Mouse (Mus musculus) mesoderm, embryonic 11.5 days (tissue): Measurements from ENCODE around the gene Usp45.
A peak's percentile ranks its signal among the peaks of the same experiment; 100 is the strongest.
"Not testable (repeated sequence)": the region's sequence is repeated elsewhere in the genome, so short reads cannot be mapped to it uniquely, and the experiment has no call there.

ENCODE experiments used
- DNase-seq: peaks from one replicate; pipeline ENCODE4 v3.0.0-alpha.2; 2012; ENCODE audit warnings: low read depth, low spot score

Gene Usp45

GRCm38 (mm10) chr4:21766863-21767304 is at the start of gene Usp45, which contains the start of gene Tstd3:
Usp45 (plus strand) TSS chr4:21767156.
Tstd3 (minus strand) TSS chr4:21767212.
- DNase-seq, result peak; percentile 84

DNA sequence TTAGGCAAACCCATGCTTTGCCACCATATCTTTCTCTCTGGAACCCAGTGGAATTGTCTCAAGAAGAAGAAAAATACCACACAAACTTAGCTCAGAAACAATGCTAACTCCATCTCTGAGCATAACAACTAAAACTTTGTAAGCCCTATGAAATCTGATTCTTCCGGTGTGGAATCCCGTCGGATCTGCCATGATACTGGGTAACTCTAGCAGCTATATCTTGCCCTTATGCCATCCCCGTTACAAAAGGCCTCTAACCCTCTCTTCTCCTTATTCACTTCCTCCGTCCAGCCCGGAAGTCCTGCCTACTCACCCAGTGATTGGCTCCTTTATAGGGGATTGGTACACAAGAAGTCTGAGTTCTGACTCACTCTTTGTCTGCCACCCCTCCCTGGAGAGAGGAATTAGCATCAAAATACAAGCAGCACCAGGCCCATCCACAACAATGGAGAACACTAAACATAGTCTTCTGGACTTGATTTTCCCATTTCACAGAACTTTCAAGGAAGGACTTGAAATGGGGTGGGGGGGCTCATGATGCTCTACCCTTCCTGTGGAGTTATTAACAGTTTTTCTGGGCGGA is 44.1 kb upstream of the Usp45 start:
- DNase-seq, result peak; percentile 17

GRCm38 (mm10) chr4:21726912-21727614 is 39.9 kb upstream of the Usp45 start:
- DNase-seq, result peak; percentile 63

DNA sequence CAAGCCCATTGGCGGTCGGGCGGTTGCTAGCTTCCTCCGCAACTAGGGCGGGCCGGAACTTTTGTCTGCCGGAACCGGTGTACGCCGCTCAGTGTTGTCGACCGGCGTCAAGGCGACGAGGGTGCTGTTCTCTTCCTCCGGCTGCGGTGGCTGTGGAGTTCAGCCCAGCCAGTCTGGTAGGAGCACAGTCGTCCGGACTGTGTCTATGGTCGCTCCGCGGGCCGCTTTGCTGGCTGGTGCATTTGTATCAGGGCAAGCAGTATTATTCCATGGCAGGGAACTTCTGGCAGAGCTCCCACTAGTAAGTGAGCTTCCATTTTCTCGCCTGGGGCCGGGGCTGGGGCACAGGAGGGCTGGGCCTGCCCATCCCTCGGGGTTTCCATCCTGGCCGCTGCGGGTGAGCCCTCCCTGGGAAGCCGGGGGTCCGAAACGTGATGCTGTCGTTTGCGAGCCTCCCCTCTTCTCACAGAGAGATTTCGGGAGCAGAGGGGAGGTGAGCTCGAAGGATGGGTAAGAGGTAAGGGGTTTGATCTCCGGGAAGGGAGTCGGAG is 39.3 kb upstream of the Usp45 start, which contains the start of gene Ccnc:
TSS of gene Ccnc (plus strand) at position 87 of the 551 bp plus-strand sequence.
- peak; percentile 93 for DNase-seq

DNA sequence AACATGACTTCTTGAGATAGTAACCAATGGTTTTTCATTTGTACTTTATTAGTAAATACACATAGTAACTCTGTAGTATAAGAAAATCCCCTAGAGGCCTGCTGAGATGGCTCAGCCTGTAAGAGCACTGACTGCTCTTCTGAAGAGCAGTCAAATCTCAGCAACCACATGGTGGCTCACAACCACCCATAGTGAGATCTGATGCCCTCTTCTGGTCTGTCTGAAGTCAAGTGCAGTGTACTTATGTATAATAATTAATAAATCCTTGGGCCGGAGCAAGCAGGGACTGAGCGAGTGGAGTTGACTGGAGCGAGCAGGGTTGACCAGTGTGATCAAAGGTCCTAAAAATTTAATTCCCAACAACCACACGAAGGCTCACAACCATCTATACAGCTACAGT is 27.8 kb upstream of the Usp45 start:
- no peak for DNase-seq

GRCm38 (mm10) chr4:21744142-21744541 is 22.8 kb upstream of the Usp45 start:
- DNase-seq, result not testable (repeated sequence)

- peak; percentile 11 for DNase-seq
Measured at GRCm38 (mm10) chr4:21745723-21746122, 21.2 kb upstream of the Usp45 start.

DNA sequence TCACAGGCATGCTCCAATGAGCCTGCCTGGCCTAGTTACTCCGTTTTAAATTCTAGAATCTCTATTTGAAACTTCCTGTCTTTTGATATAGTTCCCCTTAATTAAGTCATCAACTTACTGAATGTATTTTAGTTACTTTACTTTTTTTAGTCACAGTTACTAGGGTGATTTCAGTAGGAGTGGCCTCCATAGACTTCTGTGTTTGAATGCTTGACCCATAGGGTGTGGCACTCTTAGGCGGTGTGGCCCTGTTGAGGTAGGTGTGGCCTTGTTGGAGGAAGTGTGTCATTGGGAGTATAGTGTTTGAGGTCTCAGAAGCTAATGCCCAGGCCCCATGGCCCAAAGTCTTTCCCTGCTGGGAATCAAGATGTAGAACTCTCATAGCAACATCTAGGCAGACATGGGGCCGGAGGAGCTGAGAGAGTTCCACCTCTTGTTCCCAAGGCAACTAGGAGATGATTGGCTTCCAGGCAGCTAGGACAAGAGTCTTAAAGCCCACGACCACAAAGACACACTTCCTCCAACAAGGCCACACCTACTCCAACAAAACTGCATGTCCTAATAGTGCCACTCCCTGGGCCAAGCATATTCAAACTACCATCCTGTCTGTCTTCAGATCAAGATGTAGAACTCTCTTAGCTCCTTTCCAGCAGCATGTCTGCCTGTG is 11.7 kb upstream of the Usp45 start:
- DNase-seq, result no peak

DNA sequence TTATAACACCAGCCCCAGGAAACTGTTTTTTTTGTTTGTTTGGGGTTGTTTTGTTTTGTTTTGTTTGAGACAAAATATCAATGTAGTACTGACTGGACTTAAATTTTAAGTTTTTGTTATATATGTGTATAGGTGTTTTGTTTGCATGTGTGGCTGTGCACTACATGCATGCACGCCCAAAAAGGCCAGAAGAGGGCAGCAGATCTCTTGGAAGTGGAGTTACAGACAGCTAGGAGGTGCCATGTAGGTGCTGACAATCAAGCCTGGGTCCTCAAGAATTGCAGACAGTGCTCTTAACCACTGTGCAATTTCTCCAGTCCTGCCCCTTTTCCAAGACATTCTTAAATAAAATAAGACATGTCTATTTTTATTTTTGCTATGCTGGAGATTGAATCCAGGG is 8.1 kb upstream of the Usp45 start:
- no peak for DNase-seq

GRCm38 (mm10) chr4:21761416-21762160 is 5.4 kb upstream of the Usp45 start:
- DNase-seq, result no peak

DNA sequence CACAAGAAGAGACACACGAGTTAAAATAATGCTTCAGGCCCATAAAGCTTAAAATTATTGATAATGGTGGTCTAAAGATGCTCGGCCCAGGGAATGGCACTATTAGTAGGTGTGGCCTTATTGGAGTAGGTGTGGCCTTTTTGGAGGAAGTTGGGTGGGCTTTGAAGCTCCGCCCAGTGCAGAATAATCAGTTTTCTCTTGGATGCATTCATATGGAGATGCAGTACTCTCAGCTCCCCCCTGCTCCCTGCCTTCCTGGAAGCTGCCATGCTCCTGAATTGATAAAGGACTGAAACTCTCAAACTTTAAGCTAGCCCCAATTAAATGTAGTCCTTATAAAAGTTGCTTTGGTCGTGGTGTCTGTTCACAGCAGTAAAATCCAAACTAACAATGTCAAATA is 3.1 kb upstream of the Usp45 start:
- DNase-seq, result no peak

GRCm38 (mm10) chr4:21766171-21766862 is 639 bp upstream of the Usp45 start:
- DNase-seq, result no peak

DNA sequence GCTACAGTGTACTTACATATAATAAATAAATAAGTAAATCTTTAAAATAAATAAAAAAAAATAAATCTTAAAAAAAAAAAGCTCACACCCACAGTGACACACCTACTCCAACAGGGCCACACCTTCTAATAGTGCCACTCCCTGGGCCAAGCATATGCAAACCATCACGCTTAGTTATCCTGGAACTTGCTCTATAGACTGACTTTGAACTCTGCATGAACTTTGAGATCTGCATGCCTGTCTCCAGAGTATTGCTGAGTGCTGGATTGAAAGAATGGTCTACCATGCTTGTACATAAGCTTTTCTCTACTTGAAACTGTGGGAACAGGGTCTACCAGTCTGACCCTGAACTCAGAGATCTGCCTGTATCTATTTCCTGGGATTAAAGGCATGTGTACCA is 4.1 kb downstream of the Usp45 start:
- DNase-seq, result no peak

DNA sequence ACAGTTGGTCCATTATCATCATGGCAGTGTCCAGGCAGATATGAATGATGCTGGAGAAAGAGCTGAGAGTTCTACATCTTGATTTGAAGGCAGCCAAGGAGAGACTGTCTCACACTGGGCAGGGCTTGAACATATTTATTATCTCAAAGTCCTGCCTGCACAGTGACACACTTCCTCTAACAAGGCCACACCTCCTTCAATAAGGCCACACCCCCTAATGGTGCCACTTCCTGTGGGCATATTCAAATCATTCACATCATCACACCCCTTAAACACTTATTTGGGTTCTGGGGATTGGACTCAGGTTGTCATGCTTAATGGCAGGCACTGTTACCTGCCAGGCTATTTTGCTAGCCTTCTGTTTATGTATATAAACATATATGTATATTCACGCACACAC is 5.3 kb downstream of the Usp45 start:
- no peak for DNase-seq

GRCm38 (mm10) chr4:21776091-21776945 is 9.4 kb downstream of the Usp45 start:
- peak; percentile 91 for DNase-seq

GRCm38 (mm10) chr4:21776946-21777265 is 9.9 kb downstream of the Usp45 start:
- no peak for DNase-seq

DNA sequence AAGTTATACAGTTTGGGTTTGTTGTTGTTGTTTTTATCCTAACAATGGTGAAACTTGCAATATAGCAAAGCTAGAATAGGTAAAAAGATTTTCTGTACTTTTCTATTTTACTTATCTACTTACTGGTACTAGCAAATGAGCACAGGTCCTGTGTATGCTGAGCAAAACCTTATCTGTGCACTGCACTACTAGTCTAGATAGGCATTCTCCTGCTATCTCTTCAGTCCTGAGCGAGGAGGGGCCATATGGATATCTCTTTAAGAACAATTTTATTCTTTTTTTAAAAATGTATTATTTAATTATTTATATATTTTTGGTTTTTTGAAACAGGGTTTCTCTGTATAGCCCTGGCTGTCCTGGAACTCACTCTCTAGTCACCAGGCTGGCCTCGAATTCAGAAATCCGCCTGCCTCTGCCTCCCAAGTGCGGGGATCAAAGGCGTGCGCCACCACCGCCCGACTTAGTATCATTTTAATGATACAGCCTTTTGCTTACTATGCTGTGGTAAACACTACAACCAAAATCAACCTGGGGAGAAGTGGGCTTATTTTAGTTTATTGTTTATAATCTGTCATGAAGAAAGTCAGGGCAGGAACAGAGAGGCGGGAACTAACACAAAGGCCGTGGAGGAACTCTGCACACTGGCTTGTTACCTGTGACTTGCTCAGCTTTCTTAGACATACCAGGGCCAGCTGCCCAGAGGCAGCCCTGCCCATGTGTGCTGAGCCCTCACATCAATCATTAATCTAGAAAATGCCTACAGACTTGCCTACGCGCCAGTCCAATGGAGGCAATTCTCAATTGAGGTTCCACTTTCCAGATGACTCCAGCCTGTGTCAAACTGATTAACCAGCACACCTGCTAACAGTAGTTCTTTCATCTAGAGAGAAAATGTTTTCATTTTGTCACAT is 14.1 kb downstream of the Usp45 start:
- no peak for DNase-seq

GRCm38 (mm10) chr4:21786268-21786667 is 19.3 kb downstream of the Usp45 start:
- no peak for DNase-seq

GRCm38 (mm10) chr4:21788903-21789302 is 21.9 kb downstream of the Usp45 start:
- no peak for DNase-seq
